Mouse (Mus musculus) kidney, adult 2 months (tissue): ENCODE measurements at regions not wholly inside any gene's neighbourhood (a gene's known extent, or its start where the extent isn't known, plus 50 kb on each side); places are given as distances from the start of the nearest gene placed in this dataset.

Experiments
- CTCF ChIP-seq: fragments of 200-500 bp; conservative IDR thresholded peaks from 2 replicates; pipeline ENCODE4 v1.5.1; 2011; ENCODE audit warnings: low read depth, mild to moderate bottlenecking, control low read depth, low read length, moderate library complexity, mixed read lengths; ENCODE audit not compliant: insufficient read depth, insufficient read length
- POLR2A ChIP-seq: fragments of 200-500 bp; IDR thresholded peaks from one replicate; pipeline ENCODE4 v1.6.1; 2011; ENCODE audit warnings: low read depth, low read length, control low read depth

DNA sequence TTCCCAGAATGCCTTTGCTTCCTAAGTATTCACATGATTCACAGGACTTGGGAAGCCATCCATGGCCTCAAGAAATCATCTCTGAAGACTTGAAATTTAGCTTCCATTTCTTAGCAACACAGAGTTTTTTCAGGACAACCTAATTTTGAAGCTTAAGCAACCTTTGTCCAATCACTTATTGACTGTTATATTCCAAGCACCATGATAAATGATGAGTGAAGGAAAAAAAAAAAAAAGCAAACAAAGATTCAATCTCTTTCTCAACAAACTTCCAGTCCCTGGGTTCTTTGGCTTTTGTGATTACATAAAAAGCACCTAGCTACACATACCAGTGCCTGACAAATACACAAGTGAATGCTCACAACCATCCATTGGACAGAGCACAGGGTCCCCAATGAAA is 169.4 kb upstream of the Lpp start:
- TF ChIP-seq POLR2A = no peak
- TF ChIP-seq CTCF = no peak
